Mouse (Mus musculus) kidney, embryonic 15.5 days (tissue): ENCODE data around the gene Myo6. TPM values are rescaled to one million over a fixed set of nuclear protein-coding genes. Genes with fewer than 3 reads are reported as not detected.

Experiments
- ATAC-seq: fragments of 200-750 bp; cut with Nextera tagmentation; replicated peaks from 2 replicates; pipeline ENCODE4 v1.8.0; 2017; ENCODE audit warnings: moderate TSS enrichment; ENCODE audit not compliant: low FRiP score
- H3K27ac ChIP-seq: fragments of 300-500 bp; sonication (generic); 2 replicates; pipeline ENCODE4 v1.5.1; 2015; ENCODE audit warnings: mild to moderate bottlenecking, inconsistent platforms
- H3K27me3 ChIP-seq: fragments of 300-500 bp; sonication (generic); 2 replicates; pipeline ENCODE4 v1.6.1; 2015; ENCODE audit warnings: inconsistent platforms
- H3K36me3 ChIP-seq: fragments of 300-500 bp; sonication (generic); 2 replicates; pipeline ENCODE4 v1.6.1; 2015; ENCODE audit warnings: inconsistent platforms
- H3K4me1 ChIP-seq: fragments of 300-500 bp; sonication (generic); 2 replicates; pipeline ENCODE4 v1.6.1; 2015; ENCODE audit warnings: inconsistent platforms
- H3K4me2 ChIP-seq: fragments of 300-500 bp; sonication (generic); 2 replicates; pipeline ENCODE4 v1.6.1; 2015; ENCODE audit warnings: moderate library complexity, mild to moderate bottlenecking, inconsistent platforms
- H3K4me3 ChIP-seq: fragments of 300-500 bp; sonication (generic); replicated peaks from 2 replicates; pipeline ENCODE4 v1.5.1; 2015; ENCODE audit warnings: mild to moderate bottlenecking, inconsistent platforms
- H3K9ac ChIP-seq: fragments of 300-500 bp; sonication (generic); 2 replicates; pipeline ENCODE4 v1.6.1; 2015; ENCODE audit warnings: mild to moderate bottlenecking, inconsistent platforms
- H3K9me3 ChIP-seq: fragments of 300-500 bp; sonication (generic); replicated peaks from 2 replicates; pipeline ENCODE4 v1.6.1; 2016; ENCODE audit warnings: inconsistent platforms
- WGBS: fragments of 180-500 bp; shearing (Covaris S2); methylation state at CpG from one replicate; pipeline ENCODE4 v1.1.7; 2015; ENCODE audit warnings: mixed read lengths; 5-methylcytosine and 5-hydroxymethylcytosine counted together
- polyA plus RNA-seq: library from polyadenylated mRNA; unstranded; fragments of >200 nt; fragmentation: Nextera tagmentation; extraction: Ambion mirVana; gene quantifications from 2 replicates; pipeline ENCODE4 v1.2.1, GENCODE M21; 2015

Myo6 gene
- polyA plus RNA-seq, 1 experiment from 2014 or later = 54.0 TPM

DNA sequence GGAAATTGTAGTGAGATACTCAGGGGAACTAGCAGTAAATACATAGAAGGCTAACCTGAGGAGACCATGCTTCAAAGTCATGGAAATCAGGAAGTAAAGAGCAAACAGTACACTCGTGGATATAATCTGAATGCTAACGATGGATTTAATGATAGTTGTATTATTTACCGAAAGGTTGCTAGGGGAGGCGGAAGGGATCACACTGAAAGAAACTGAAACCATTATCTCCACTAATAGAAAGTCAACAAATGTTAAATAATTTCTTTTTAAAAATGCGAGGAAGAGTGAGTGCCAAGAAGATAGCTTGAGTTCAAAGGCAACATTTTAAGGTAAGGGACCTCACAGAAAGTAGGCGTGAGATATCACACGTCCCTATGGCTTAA is 186.5 kb downstream of the Myo6 start:
- Histone ChIP-seq H3K9ac (no peak overlapping the region), H3K27ac (no peak overlapping the region), H3K4me3 (no peak overlapping the region), H3K4me1 (no peaks in the 10 kb centered on the region), H3K4me2 (peak overlapping the region; percentile 36; the same call in 1 of the 2 replicates), H3K36me3 (no peaks in the 10 kb centered on the region), H3K27me3 (no peaks in the 10 kb centered on the region), H3K9me3 (no peaks in the 10 kb centered on the region)
- no peak for ATAC-seq
- WGBS = 74% methylated on average over 7 of the region's 7 CpGs

DNA sequence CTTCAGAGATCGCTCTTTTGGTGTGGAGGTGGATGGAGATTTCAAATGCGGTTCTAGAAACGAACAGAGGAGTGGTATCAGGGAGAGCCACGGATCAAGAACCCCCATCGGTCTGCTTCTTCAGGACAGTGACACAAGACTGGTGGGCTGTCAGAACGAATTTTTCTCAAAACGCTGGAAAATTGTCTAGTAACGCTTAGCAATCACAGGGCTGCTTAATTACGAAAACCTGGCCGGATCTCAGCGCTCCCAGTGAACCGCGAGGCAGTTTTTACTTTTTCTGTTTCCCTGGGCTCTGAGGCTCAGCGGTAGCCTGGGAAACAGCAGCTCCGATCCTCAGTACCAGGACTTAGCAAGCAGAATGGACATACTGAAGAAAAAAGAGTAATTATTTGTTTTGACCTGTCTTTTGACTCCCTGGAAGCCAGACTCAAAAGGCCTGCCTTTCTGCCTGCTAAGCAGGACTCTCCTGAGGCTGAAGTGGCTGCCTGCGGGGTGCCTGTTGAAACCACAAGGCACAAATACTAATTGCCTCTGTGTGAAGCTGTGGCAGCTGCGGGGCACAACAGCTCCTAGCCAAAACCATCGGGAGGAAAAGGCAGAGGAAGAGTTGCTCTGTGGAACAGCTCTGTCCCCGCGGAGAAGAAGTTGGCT is 187.0 kb downstream of the Myo6 start:
- ATAC-seq = no peak
- Histone ChIP-seq H3K4me1 (no peaks in the 10 kb centered on the region), H3K9me3 (no peaks in the 10 kb centered on the region), H3K27ac (no peak overlapping the region), H3K4me3 (no peak overlapping the region), H3K9ac (no peak overlapping the region), H3K36me3 (no peaks in the 10 kb centered on the region), H3K4me2 (peak overlapping the region; percentile 36), H3K27me3 (no peaks in the 10 kb centered on the region)
- 46% methylated on average over 20 of the region's 20 CpGs for WGBS

DNA sequence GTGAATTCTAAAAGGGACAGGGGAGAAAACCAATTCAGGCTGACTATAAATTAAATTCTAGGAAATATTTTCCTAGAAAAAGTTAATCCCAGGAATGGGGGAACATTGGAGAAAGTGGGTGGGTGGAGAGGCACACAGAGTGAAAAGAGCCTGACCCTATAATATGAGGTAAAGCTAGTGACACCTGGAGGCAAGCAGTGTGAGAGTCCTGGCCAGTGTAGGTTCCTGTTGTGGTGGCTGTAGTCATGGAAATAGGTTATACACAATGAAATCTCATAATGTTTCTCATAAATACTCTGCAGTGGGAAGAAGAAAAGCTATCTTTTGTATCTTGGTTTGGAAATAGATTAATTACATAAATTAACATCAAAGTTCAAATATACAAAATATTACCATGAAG is 195.2 kb downstream of the Myo6 start:
- no peak overlapping the region for H3K27ac ChIP-seq
- H3K4me3 ChIP-seq = no peak overlapping the region
- no peak overlapping the region for H3K9ac ChIP-seq
- ATAC-seq = no peak
- H3K4me1 ChIP-seq = no peaks in the 10 kb centered on the region
- H3K4me2 ChIP-seq = no peak overlapping the region
- H3K27me3 ChIP-seq = no peaks in the 10 kb centered on the region
- H3K9me3 ChIP-seq = no peaks in the 10 kb centered on the region
- H3K36me3 ChIP-seq = no peaks in the 10 kb centered on the region

Other genes with a start within 250 kb of the Myo6 start
- 5.8 and 6.5 TPM in 2 replicates for gene Filip1, start 152.2 kb upstream of the Myo6 start, polyA plus RNA-seq
- 50.2 and 50.7 TPM in 2 replicates for gene Senp6, start 98.1 kb upstream of the Myo6 start, polyA plus RNA-seq